In genomic region chr4:117313085-117313424, GRCm38 (mm10) we compare ENCODE assay signal across 8 mouse cellular contexts.
DNase-seq lines count a peak whose midpoint lies in the region; ATAC-seq and TF ChIP-seq lines count a peak whose summit lies in the region.
"Had no signal": no experiment of that assay in that cellular context is flagged by ENCODE, and none has a peak within 500 bp of the region (broad histone marks: within the 10 kb centered on the region; RNA-seq: fewer than 3 reads in every experiment).

No protein-coding gene starts in this region.

- WGBS in heart, embryonic 15.5 days: 11% methylated on average over 4 of the region's 4 CpGs
- WGBS in liver, postnatal 0 days (ENCODE audit: insufficient replicate concordance): 16% methylated on average over 4 of the region's 4 CpGs

- H3K4me1 ChIP-seq in heart, embryonic 15.5 days (replicated peaks): peaks cover 12% of the 10 kb centered on the region
- peaks cover 14% of the 10 kb centered on the region for H3K4me1 ChIP-seq in liver, postnatal 0 days (ENCODE audit: insufficient read depth)

- no peak overlapping the region for H3K27ac ChIP-seq in layer of hippocampus, adult 2 months
- no peak overlapping the region for H3K27ac ChIP-seq in heart, embryonic 15.5 days
- peak overlapping the region; percentile 84 for H3K27ac ChIP-seq in liver, postnatal 0 days (ENCODE audit: low read depth)
- H3K27ac ChIP-seq: midbrain, embryonic 12.5 days had no signal

- no peaks in the 10 kb centered on the region for H3K36me3 ChIP-seq in heart, embryonic 15.5 days
- no peaks in the 10 kb centered on the region for H3K36me3 ChIP-seq in liver, postnatal 0 days (replicated peaks; ENCODE audit: insufficient read depth, low read length)
- H3K36me3 ChIP-seq: midbrain, embryonic 12.5 days had no signal

- peak overlapping the region; percentile 49 for H3K4me2 ChIP-seq in heart, embryonic 15.5 days
- peak overlapping the region; percentile 66 for H3K4me2 ChIP-seq in liver, postnatal 0 days (ENCODE audit: low read depth, low read length)

- no peak for TF ChIP-seq POLR2A in brain, embryonic 14.5 days (IDR thresholded peaks at IDR 0.05; ENCODE audit: borderline replicate concordance, extremely low read depth, insufficient read depth, insufficient read length, poor library complexity, severe bottlenecking)

- peak; percentile 77 for TF ChIP-seq CTCF in layer of hippocampus, adult 2 months (conservative IDR thresholded peaks at IDR 0.05)
- peak; percentile 45 for TF ChIP-seq CTCF in brain, embryonic 14.5 days (IDR thresholded peaks at IDR 0.05; ENCODE audit: borderline replicate concordance, extremely low read depth, insufficient read depth, insufficient read length)
- peak; percentile 76 for TF ChIP-seq CTCF in liver, postnatal 0 days (IDR thresholded peaks at IDR 0.05; ENCODE audit: low read depth)

- no peak overlapping the region for H3K4me3 ChIP-seq in layer of hippocampus, adult 2 months
- H3K4me3 ChIP-seq in heart, embryonic 15.5 days: peak overlapping the region; percentile 13; the same call in 1 of the 2 replicates
- H3K4me3 ChIP-seq in liver, postnatal 0 days (ENCODE audit: low read depth, low read length): peak overlapping the region; percentile 32
- H3K4me3 ChIP-seq: midbrain, embryonic 12.5 days had no signal

- no peak for DNase-seq in layer of hippocampus, adult 2 months (ENCODE audit: low spot score in 2 of 2)
- DNase-seq in layer of hippocampus, adult 11-12 months (ENCODE audit: low spot score): no peak
- no peak for DNase-seq in brain, embryonic 14.5 days (ENCODE audit: low read depth)
- peak; percentile 64 for DNase-seq in liver, postnatal 0 days
- DNase-seq in MN1 (ENCODE audit: low spot score): no peak
- DNase-seq in right cerebral cortex, postnatal 25 days: no peak

- no peaks in the 10 kb centered on the region for H3K9me3 ChIP-seq in heart, embryonic 15.5 days (replicated peaks)
- no peaks in the 10 kb centered on the region; the same call in 1 of the 2 replicates for H3K9me3 ChIP-seq in liver, postnatal 0 days (ENCODE audit: low read length)
- H3K9me3 ChIP-seq: midbrain, embryonic 12.5 days had no signal

- no peak for TF ChIP-seq EP300 in liver, postnatal 0 days (IDR thresholded peaks at IDR 0.05; ENCODE audit: low read depth)

- no peak for ATAC-seq in heart, embryonic 15.5 days (replicated peaks; ENCODE audit: insufficient number of reproducible peaks, insufficient read depth, low FRiP score, low read depth)
- peak; percentile 38 for ATAC-seq in liver, postnatal 0 days

- no peak overlapping the region for H3K9ac ChIP-seq in heart, embryonic 15.5 days
- peak overlapping the region; percentile 57; the same call in 1 of the 2 replicates for H3K9ac ChIP-seq in liver, postnatal 0 days (replicated peaks)
- H3K9ac ChIP-seq: midbrain, embryonic 12.5 days had no signal

- H3K27me3 ChIP-seq in heart, embryonic 15.5 days: peaks cover 65% of the 10 kb centered on the region
- peaks cover 44% of the 10 kb centered on the region for H3K27me3 ChIP-seq in liver, postnatal 0 days (ENCODE audit: insufficient read depth, low read length)
